Mouse (Mus musculus) erythroblast, embryonic 14.5 days (primary cell): ENCODE measurements around the gene P4ha2. TPM values are rescaled to one million over a fixed set of nuclear protein-coding genes. Genes with fewer than 3 reads are reported as not detected.

Experiments used
- H3K27me3 ChIP-seq: 2 replicates; pipeline ENCODE4 v1.6.1; 2012; ENCODE audit warnings: inconsistent platforms; ENCODE audit not compliant: control insufficient read depth
- H3K36me3 ChIP-seq: 2 replicates; pipeline ENCODE4 v1.6.1; 2012; ENCODE audit warnings: mild to moderate bottlenecking, inconsistent platforms; ENCODE audit not compliant: control insufficient read depth
- H3K4me1 ChIP-seq: 2 replicates; pipeline ENCODE4 v1.6.1; 2012; ENCODE audit warnings: inconsistent platforms; ENCODE audit not compliant: control insufficient read depth
- H3K4me3 ChIP-seq: replicated peaks from 2 replicates; pipeline ENCODE3; 2012; ENCODE audit warnings: moderate library complexity, mild to moderate bottlenecking, inconsistent platforms
- H3K9me3 ChIP-seq: 2 replicates; pipeline ENCODE4 v1.6.1; 2012; ENCODE audit warnings: low read length, inconsistent platforms, mixed read lengths; ENCODE audit not compliant: control insufficient read depth
- GATA1 ChIP-seq: IDR thresholded peaks from 2 replicates; pipeline ENCODE4 v1.6.1; 2012; ENCODE audit warnings: low read length, inconsistent platforms, mixed read lengths
- TAL1 ChIP-seq: IDR thresholded peaks from 3 replicates; pipeline ENCODE4 v1.6.1; 2012; ENCODE audit warnings: low read length, inconsistent platforms, mixed read lengths
- polyA plus RNA-seq: library from polyadenylated mRNA; stranded (reverse); fragments of >175 nt; gene quantifications from 2 replicates; pipeline ENCODE4 v1.2.3, GENCODE M21; 2012

Gene P4ha2
- polyA plus RNA-seq, 1 experiment = not detected

GRCm38 (mm10) chr11:54156504-54156903, 56.6 kb downstream of the P4ha2 start:
- TF ChIP-seq GATA1 (no peak), TAL1 (no peak)
- H3K4me1 ChIP-seq = no peaks in the 10 kb centered on the region

DNA sequence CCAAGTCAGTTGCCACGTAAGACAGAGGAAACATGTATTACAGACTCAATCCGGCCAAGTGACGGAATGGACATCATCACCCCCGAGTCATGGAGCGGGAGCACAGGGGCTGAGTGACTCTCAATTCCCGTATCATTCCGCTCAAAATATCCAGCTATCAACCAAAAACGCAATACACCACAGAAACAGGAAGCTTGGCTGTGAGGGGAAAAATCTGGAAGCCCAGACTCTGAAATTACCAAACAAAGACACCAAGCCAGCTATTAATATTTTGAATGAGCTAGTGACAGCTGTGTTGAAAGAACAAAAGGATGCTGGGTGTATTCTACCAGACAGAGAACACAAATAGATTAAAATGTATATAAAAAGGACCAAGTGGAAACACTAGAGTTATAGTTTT, 57.7 kb downstream of the P4ha2 start:
- Histone ChIP-seq H3K27me3 (no peaks in the 10 kb centered on the region), H3K4me1 (no peaks in the 10 kb centered on the region), H3K9me3 (no peaks in the 10 kb centered on the region), H3K4me3 (no peak overlapping the region), H3K36me3 (no peaks in the 10 kb centered on the region)
- TF ChIP-seq TAL1 = no peak
- no peak for TF ChIP-seq GATA1

More at GRCm38 (mm10) chr11:54156504-54156903, 56.6 kb downstream of the P4ha2 start:
- no peaks in the 10 kb centered on the region for H3K27me3 ChIP-seq
- no peaks in the 10 kb centered on the region for H3K9me3 ChIP-seq
- H3K4me3 ChIP-seq = no peak overlapping the region
- no peaks in the 10 kb centered on the region for H3K36me3 ChIP-seq

DNA sequence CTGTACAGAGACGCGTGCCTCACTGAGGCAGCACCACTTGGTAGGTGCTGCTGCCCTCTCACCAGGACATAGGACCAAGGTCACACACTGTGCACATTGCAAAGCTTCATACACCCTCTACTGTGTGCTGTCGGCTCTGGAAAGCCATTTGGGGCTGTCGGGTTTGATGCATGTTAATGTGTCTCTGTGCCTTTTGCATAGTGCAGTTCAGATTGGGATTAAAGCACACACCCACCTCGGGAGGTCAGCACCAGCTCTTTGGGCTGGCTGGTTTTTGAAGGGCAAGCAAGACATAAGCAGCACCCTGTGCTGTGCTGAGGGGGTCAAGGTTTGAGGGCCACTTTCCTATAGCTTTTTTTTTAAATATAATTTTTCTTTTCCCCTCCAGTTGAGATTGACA, 60.5 kb downstream of the P4ha2 start:
- TF ChIP-seq TAL1 (no peak), GATA1 (no peak)
- Histone ChIP-seq H3K4me1 (no peaks in the 10 kb centered on the region), H3K4me3 (no peak overlapping the region), H3K27me3 (no peaks in the 10 kb centered on the region), H3K9me3 (no peaks in the 10 kb centered on the region), H3K36me3 (no peaks in the 10 kb centered on the region)

GRCm38 (mm10) chr11:54160920-54161319, 61.0 kb downstream of the P4ha2 start:
- Histone ChIP-seq H3K27me3 (no peaks in the 10 kb centered on the region), H3K36me3 (no peaks in the 10 kb centered on the region), H3K4me1 (no peaks in the 10 kb centered on the region), H3K9me3 (no peaks in the 10 kb centered on the region), H3K4me3 (no peak overlapping the region)
- no peak for TF ChIP-seq TAL1
- no peak for TF ChIP-seq GATA1

DNA sequence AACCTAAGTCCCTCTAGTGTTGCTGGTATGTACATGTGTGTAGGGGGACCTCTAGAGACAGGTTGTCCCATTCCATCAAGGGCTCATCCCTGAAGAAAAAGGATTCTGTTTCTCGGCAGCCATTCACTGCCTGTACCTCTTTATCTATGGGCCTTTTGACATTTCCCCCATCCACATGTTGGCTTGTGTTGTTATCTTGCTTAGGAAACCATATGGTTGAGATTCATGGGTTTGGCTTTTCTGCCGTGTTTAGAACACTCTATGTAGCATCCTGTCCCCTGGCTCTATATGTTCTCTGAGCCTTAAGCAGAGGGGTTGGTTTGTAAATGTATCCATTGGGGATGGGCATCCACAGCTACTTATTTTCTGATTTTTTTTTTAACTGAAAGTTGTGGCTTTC, 61.6 kb downstream of the P4ha2 start:
- H3K4me3 ChIP-seq = no peak overlapping the region
- no peaks in the 10 kb centered on the region for H3K36me3 ChIP-seq
- TF ChIP-seq TAL1 (no peak), GATA1 (no peak)
- H3K27me3 ChIP-seq = no peaks in the 10 kb centered on the region
- H3K4me1 ChIP-seq = no peaks in the 10 kb centered on the region
- no peaks in the 10 kb centered on the region for H3K9me3 ChIP-seq

- Histone ChIP-seq H3K4me3 (no peak overlapping the region), H3K9me3 (no peaks in the 10 kb centered on the region), H3K36me3 (no peaks in the 10 kb centered on the region), H3K27me3 (no peaks in the 10 kb centered on the region), H3K4me1 (no peaks in the 10 kb centered on the region)
- TF ChIP-seq GATA1 (no peak), TAL1 (no peak)
These were observed 63.1 kb downstream of the P4ha2 start for GRCm38 (mm10) chr11:54162968-54163367.

GRCm38 (mm10) chr11:54169432-54170295, 69.8 kb downstream of the P4ha2 start:
- H3K9me3 ChIP-seq = no peaks in the 10 kb centered on the region
- TF ChIP-seq GATA1 = no peak
- TF ChIP-seq TAL1 = no peak
- no peak overlapping the region for H3K4me3 ChIP-seq

GRCm38 (mm10) chr11:54171175-54171574, 71.3 kb downstream of the P4ha2 start:
- no peaks in the 10 kb centered on the region for H3K27me3 ChIP-seq
- TF ChIP-seq GATA1 (no peak), TAL1 (no peak)
- no peaks in the 10 kb centered on the region for H3K4me1 ChIP-seq
- H3K4me3 ChIP-seq = no peak overlapping the region
- no peaks in the 10 kb centered on the region for H3K36me3 ChIP-seq
- no peaks in the 10 kb centered on the region for H3K9me3 ChIP-seq

More at GRCm38 (mm10) chr11:54169432-54170295, 69.8 kb downstream of the P4ha2 start:
- no peaks in the 10 kb centered on the region for H3K36me3 ChIP-seq
- no peaks in the 10 kb centered on the region for H3K27me3 ChIP-seq
- no peaks in the 10 kb centered on the region for H3K4me1 ChIP-seq

DNA sequence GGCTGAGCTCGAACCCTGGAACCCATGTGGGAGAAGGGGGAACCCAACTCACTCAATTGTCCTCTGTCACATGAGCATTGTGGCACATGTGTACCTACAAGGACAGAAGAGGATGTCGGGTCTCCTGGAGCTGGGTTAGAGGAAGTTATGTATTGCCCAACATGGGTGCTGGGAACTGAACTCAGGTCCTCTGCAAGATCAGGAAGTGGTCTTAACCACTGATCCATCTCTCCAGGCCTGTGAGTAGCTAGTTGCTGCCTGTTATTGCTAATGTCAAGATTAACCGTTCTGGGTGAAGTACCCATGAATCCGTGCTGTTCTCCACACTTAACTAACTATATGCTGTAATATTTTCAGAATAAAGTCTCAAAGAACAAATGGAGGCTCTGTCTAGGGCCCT, 74.3 kb downstream of the P4ha2 start:
- Histone ChIP-seq H3K36me3 (no peaks in the 10 kb centered on the region), H3K9me3 (no peaks in the 10 kb centered on the region), H3K4me3 (no peak overlapping the region), H3K27me3 (no peaks in the 10 kb centered on the region), H3K4me1 (no peaks in the 10 kb centered on the region; the same call in 1 of the 2 replicates)
- TF ChIP-seq GATA1 (no peak), TAL1 (no peak)

- Histone ChIP-seq H3K9me3 (no peaks in the 10 kb centered on the region), H3K4me1 (no peaks in the 10 kb centered on the region; the same call in 1 of the 2 replicates), H3K4me3 (no peak overlapping the region), H3K27me3 (no peaks in the 10 kb centered on the region), H3K36me3 (no peaks in the 10 kb centered on the region)
- TF ChIP-seq TAL1 = no peak
- TF ChIP-seq GATA1 = no peak
These were observed 75.0 kb downstream of the P4ha2 start for GRCm38 (mm10) chr11:54174877-54175276.

Other genes with a start within 250 kb of the P4ha2 start
- gene Gm12216, start 240.8 kb upstream of the P4ha2 start, polyA plus RNA-seq = not detected in 2 replicates
- 0.07 TPM in 1 of 2 replicates, not detected in the other for gene Slc22a5, start 208.4 kb upstream of the P4ha2 start, polyA plus RNA-seq
- gene Slc22a21, start 119.8 kb upstream of the P4ha2 start, polyA plus RNA-seq = 0.26 and 0.77 TPM in 2 replicates
- gene Slc22a4, start 72.0 kb upstream of the P4ha2 start, polyA plus RNA-seq = 10.1 and 12.5 TPM in 2 replicates
- 0.10 and 0.17 TPM in 2 replicates for gene Pdlim4, start 31.1 kb upstream of the P4ha2 start, polyA plus RNA-seq
- not detected in 2 replicates for gene Csf2, start 149.6 kb downstream of the P4ha2 start, polyA plus RNA-seq
- not detected in 2 replicates for gene Il3, start 167.2 kb downstream of the P4ha2 start, polyA plus RNA-seq
- 0.01 TPM in 2 replicates for gene Acsl6, start 203.7 kb downstream of the P4ha2 start, polyA plus RNA-seq